Mouse (Mus musculus) kidney, adult 11 months (tissue): ENCODE measurements around the gene Mtus2.
A peak's percentile ranks its signal among the peaks of the same experiment; 100 is the strongest.

ENCODE experiments used
- DNase-seq: peaks from one replicate; pipeline ENCODE4 v3.0.0; 2022

The Mtus2 gene

DNA sequence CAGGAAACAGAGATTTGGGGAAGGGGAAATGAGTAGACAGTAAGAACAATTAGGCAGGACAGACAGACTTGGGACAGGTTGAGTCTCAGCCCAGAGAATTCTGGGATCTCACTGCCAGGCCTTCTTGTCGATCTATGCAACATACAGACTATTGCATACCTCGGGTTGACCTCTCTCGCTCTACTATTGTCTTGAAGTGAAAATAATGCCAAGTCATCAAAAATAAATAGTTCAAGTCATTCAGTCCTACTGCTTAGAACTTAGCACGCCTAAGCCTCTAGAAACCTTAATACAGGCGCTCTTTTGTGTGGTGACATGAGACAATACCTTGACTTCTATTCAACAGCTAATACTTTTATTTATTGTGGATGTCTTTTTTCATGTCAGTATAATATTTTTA lies 265.8 kb downstream of the Mtus2 start:
- DNase-seq, result no peak

DNA sequence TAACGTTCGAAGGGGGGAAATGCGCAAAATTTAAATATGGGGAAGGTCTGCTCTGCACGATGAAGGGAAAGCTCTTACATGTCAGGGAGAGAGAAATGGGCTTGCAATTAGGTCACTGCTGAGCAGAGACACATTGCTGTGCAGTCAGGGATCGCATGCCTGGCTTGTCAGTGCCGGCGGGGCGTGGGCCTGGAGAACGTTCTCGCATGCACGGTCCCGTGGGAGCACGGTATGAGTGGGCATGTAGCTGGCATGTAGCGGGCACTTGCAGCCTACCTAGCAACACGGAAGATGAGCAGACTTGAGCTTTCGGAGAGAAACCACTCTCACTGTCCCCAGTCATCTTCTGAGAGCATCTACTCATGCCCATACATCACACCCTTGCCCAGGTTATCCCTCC lies 266.9 kb downstream of the Mtus2 start:
- no peak for DNase-seq

DNA sequence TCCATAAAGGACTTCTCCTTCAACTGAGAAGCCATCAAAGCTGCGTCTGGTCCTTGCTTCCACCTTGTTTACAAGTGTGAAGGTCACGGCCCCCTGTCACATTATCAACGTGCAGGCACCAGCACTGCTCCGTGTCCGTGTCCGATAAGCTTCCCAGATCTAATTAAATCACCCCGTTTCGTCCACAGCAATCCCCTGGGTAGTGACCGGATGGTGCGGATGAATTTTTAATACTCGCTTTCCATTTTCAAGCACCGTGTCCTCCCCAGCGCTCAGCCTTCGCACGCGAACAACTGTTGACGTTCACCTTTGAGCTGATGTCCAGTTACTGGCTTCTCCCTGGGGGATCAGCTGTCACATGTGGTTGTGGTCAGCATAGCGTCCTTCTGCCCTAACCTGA lies 276.6 kb downstream of the Mtus2 start:
- DNase-seq, result no peak

DNA sequence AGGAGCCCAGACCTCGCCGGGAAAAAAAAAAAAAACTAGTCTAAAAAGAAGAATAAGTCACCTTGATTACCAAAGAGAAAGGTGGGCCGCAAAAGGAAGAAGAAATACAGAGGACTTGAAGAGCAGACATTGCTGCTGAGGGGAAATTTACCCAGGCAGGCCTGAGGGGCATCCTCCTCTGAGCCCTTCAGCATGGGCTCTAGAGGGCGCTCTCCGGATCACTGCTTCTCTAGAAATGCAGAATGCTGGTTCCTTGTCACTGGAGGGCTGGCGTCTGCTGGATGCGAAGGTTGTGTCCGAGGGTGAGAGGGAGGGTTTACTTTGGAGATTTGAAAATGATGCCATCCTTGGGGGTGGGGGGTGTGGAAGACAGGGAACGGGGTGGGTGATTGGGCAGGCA lies 279.5 kb downstream of the Mtus2 start:
- no peak for DNase-seq

DNA sequence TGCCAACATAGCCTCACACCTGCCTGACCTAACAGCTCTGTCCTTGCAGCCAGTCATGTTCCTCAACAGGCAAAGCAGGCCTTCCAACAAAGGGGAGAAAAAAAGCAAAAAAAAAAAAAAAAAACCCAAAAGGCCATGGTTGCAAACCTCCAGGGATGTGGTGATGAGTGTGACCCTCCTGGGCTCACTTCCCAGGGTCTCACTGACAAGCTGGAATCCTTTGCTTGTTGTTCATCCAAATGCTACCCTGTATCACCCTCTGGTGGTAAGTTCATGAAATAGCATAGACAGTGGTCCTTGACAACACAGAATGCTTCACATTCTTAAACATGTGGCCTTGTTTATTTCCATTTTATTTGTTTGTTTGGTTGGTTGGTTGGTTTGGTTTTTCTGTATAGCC lies 281.9 kb downstream of the Mtus2 start:
- DNase-seq, result no peak

DNA sequence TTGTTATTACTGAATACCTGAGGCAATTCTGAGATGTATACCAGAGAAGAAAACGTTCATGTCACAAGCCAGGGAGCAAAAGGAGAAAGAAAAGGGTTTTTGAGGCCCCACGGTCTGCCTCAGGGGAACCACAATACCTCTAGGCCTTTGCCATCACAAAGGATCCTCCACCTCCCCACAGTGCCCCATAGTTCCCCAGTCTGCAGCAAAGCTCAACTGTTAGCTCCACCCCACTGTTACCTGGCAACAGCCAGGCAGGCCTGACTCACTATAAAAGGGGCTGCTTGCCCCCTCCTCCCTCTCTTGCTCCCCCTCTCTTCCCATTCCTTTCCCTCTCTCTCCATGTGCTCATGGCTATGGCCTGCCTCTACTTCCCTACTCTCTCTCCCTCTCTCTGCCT lies 282.6 kb downstream of the Mtus2 start:
- no peak for DNase-seq

DNA sequence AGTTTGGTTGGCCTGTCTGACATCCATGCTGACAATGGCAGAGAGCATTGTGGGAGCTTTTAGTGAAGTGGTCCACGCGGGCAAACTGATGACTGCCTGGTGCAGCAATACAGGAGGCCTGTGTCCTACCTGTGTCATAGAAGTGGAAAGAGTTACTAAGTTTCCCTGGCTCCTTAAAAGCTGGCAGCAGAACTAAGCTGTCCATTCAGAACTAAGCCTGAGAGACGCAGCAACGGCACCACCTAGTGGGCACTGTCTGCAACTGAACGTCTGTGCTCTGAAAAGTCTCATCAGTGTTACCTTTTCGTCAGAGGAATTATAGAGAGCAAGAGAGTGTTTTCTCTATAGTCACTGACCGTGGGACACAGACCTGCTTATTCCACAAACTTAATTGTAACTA lies 284.8 kb downstream of the Mtus2 start:
- peak; percentile 18 for DNase-seq

DNA sequence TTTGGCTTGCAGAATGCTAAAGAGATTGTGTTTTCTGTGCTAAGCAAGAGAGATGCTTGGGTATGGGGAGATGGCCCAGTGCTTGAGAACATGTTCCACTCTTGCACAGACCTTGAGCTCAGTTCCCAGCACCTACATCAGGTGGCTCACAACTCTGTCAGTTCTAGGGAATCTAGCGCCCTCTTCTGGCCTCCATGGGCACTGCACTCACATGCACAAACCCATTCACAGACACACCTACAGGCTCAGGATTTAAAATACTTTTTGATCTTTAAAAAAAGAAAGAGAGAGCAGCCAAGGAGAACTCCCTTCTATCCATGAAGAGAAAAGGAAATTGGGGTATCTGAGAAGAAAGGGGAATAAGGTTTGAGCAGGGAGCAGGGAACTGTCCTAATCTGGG lies 287.4 kb downstream of the Mtus2 start:
- DNase-seq, result no peak

DNA sequence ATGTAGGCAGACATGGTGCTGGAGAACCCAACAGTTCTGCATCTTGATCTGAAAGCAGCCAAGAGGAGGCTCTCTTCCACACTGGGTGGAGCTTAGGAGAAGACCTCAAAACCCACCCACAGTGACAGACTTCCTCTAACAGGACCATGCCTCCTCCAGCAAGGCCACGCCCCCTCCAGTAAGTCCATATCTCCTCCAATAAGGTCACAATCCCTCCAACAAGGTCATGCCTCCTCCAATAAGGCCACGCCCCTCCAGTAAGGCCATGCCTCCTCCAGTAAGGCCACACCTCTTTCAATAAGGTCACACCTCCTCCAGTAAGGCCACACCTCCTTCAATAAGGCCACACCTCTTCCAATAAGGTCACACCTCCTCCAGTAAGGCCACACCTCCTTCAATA lies 288.3 kb downstream of the Mtus2 start:
- DNase-seq, result no peak

DNA sequence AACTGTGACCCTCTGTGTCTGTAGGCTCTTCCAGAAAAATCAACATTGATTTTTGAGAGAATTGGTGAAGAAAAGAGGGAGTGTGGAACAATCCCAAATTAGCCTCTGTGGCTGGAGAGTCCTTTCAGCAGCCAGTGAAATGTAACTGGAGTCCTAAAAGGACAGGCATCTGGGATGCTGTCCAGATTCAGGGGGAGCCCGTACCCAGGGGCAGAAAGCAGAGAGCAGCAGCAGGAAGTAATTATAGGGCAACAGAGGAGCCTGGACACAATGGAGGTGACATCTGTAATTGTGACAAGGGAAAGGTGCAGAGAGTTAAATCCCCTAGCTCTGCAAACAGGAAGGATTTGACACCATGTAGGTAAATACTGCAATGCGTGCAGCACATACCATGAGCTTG lies 291.1 kb downstream of the Mtus2 start:
- no peak for DNase-seq

DNA sequence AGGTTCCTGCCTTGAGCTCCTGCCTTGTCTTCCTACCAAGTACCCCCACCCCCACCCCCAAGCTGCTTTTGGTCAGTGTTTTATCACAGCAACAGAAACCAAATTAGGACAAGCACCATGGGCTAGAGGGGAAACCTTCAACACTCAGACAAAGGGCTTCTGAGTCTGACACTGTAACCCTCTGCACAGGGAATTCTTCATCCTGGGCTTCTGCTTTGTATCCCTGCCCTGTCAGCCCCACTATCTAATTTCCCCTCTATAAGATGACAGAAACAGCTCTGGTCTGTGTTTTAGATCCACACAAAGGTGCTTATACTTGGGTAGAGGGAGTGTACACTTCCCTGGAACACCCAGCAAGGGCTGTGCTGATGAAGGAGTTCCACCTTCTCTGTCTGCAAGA lies 294.7 kb downstream of the Mtus2 start:
- no peak for DNase-seq

DNA sequence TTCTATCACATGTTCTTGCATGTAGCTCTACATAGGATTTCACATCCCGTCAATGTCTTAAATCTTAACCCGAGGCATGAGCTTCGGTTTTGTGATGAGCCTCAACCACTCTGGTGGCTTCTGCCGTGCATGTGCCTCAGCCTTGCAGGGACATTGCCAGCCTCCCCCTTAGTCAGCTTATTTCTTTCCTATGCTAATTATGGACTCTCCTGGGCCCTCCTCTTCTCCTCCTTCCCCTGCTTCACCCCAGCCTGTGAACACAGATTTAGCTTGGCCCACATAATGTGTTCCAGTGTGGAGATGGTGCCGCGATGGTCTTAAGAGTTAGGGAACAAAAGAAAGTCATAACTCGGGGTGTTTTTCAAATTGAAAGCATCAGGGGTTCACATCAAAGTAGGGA lies 304.9 kb downstream of the Mtus2 start:
- no peak for DNase-seq

DNA sequence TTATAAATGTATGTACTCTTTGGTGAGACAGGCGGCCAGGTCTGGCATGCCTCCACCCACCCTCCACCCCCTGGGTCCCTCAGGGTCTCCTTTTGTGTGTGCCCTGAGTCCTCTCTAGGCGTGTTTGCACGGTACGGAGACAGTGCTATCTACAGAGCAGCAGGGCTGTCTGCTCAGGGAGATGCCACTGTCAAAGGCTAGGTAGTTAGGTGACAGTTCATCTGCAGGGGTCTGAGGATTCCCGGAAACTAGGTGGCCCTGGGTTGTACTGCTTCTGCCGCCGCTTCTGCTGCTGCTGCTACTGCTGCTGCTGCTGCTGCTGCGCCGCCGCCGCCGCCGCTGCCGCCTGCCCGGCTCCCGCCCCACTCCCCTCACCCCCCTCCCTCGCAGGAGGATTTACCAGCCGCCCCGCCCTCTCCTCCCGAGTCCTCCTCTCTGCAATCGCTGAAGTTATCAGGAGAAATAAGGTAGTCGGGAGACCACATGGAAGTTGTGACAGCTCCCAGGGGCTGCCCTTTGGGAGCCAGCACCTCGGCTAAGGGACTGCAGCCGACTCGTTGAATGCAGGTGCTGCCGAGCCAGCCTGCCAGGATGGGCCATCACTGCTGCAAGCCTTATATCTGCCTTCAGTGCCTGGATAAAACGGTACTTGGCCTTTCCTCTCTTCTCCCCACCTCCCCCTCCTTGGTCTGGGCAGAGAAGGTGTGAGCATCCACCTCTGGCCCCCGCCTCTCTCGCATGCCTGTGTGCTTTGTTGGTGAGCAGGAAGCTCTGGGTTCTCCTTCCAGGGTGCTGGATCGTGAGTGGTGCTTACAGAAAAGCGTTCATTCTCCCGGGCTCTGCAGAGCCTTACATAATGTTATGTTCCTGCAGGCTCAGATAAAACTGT lies 307.9 kb downstream of the Mtus2 start:
- DNase-seq, result no peak

DNA sequence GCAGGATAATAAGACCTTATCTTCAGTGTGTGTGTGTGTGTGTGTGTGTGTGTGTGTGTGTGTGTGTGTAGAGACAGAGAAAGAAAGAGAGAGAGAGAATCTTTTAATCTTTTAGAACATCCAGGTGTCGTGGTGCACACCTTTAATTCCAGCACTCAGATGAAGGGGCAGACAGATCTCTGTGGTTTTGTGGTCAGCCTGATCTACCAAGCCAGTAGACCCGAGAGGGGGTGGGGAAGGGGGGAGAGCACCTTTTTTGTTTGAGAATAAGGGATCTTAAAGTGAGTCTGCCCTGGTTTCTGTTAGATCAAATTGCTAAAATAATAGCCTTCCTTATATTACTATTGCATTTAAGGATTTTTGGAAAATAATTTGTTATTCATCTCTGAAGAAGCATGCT lies 309.7 kb downstream of the Mtus2 start:
- DNase-seq, result no peak

DNA sequence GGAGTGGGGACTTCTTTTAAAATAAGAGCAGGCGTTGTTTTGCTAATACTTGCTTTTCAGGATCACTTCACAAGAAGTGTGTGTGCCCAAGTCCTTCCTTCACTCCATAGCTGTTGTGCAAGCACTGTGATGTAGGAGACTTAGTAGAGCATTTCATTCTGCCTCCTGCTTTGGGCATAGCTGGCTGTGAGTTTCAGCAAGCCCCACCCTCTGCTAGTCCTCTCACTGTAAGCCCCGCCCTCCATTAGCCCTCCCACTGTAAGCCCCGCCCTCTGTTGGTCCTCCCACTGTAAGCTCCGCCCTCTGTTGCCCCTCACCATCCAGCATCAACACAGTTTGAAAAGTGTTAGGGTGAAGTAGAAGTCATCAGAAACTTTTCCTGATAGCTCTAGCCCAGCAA lies 310.3 kb downstream of the Mtus2 start:
- no peak for DNase-seq

DNA sequence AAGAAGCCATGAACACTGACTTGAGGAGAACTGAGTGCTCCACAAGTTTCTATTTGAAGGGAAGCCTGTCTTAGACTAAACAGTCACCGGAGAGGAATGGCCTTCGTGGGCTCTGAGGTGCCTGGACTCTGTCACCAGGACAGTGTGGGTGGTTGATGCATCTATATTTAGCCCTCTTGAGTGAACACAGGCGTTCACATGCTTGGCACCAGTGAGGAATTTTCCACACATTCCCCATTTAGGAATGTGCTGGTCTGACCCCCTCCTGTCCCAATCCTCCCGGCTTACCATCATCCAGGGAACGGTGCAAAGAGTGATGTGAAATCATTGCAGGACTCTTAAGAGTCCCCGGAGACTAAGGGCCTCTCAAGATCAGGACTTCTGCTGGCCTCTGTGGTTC lies 314.9 kb downstream of the Mtus2 start:
- no peak for DNase-seq

DNA sequence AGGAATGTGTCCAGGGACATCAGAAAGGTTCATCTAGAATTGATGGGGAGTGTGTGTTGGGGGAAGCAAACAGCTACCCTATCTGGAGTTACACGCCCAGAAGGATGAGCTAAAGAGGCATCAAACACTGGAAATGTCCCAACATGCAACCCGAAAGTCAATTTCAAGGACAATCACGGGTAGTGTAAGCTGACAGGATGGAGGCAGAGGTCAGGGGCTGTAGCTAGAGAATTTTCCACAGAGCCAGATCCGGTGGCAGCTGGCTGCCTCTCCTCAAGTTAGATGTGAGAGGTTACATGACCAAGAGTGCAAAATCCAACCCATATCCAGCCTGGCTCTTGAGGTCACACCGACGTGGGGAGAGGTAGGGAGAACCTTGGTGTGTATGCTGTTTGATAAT lies 315.7 kb downstream of the Mtus2 start:
- no peak for DNase-seq

DNA sequence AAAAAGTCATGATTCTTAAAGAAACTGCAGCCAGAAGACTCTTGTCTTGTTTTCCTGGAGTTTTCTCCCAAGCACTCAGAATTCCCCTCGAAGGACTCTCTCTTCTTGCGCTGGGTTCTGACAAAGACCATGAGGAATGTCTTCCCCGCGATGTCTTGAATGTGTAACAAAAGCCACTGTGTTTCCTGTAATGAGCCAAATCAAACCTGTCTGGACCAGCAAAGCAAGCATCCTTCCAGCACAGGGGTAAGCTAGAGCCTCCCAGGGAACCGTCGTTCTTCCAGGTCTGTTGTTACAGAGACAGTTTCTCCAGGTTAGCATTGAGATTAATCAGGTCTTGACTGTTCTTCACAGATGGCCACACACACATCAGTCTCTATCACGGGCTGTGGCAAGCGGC lies 321.1 kb downstream of the Mtus2 start:
- DNase-seq, result no peak

DNA sequence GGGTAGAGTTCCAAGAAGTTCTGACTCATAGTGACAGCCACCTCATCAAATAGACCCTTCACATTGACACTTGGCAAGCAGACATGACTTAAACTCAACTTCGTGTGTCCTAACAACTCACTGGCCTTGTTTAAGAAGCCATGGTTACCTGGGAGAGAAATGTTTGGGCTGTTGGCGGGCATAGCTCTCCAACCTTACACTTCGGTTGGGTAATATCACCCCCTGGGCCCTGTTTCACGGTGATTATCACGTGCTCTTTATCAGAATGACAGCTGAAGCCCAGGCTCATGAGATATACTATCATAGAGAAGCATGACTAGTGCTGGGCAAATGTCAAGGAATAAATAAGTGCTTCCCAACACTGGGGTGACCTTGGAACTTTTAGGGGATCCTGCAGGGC lies 323.2 kb downstream of the Mtus2 start:
- no peak for DNase-seq

DNA sequence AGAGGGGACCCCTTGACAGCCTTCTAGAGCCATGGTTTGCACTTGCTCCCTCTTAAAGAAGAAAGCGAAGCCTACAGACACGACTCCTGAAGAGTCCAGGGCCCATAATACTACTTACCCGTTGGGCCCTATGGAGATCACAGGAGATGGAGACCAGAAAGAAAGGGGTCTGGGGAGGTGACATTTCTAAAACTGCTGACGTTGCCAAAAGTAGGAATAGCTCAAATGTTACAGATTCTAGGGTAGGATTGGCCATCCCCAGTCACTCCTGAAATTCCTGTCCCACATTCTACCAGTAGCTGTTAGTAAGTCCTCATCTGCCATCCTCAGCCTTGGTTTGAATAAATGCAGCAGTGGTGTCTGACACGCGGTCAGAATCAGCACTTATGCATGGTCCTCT lies 325.0 kb downstream of the Mtus2 start:
- DNase-seq, result no peak

DNA sequence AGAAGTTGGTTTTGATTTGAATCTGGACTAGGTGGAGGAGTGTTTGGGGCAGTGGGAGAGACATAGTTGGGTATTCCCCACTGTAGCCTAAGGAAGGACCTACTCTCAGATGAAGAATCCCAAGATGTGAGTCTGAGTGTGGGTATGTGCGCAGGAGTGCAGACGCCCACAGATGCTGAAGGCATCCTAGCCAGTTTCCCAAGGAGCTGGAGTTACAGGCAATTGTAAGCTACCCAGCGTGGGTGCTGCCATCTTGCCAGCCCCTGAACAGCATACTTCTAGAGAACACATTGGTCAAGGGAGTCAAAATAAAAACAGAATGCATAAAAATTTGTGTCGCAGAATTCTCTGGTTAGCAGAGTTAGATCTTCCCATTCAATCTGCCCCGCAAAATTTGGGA lies 325.5 kb downstream of the Mtus2 start:
- DNase-seq, result no peak

DNA sequence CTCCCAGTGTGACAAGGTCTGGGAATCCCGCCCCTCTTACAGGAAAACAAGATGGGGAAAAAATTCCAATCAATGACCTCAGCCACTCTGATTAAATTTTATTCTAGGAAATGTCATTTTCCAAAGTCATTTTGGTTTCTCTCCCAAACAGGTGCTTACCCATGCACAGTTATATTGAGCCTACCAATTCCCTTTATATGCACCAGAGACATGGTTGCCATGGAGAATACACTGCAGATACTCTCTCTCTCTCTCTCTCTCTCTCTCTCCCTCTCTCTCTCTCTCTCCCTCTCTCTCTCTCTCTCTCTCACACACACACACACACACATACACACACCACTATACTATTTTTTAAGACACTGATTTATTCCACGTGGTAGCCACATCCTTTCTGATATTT lies 326.1 kb downstream of the Mtus2 start:
- no peak for DNase-seq

DNA sequence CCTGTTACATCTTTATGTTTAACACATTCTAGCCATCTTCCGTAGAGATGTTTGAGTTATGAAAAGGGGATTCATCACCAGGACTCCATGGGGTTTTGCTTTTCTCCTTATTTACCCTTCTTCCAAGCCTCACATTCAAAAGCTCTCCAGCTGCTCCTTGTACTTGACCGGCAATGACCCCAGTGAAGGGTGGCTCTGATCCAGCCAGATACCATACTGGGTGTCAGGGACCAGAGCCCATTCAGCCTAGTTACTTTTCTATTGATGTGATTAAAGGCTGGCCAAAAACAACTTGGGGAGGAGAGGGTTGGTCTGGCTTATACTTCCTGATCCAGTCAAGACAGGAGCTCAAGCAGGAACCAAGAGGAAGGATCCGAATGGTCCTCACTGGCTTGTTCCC lies 326.5 kb downstream of the Mtus2 start:
- DNase-seq, result no peak

DNA sequence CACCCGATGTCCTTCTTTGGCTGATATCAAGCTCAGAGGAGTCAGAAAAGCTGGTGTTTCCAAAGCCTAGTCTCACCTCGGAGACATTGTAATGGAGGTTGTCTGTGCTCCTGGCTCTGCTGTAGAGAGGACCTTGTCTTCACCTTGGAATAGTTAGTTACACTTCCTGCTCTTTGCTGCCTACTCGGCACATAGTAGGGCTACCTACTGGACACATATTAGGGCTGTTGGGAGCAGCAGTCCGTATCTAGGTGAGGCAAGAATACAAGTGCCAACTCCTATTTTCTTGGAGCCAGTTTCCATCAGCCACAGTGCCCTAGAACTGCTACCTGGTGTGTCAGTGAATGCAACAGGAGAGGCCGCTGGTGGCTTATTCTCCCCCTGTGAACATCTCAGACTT lies 330.4 kb downstream of the Mtus2 start:
- DNase-seq, result no peak

DNA sequence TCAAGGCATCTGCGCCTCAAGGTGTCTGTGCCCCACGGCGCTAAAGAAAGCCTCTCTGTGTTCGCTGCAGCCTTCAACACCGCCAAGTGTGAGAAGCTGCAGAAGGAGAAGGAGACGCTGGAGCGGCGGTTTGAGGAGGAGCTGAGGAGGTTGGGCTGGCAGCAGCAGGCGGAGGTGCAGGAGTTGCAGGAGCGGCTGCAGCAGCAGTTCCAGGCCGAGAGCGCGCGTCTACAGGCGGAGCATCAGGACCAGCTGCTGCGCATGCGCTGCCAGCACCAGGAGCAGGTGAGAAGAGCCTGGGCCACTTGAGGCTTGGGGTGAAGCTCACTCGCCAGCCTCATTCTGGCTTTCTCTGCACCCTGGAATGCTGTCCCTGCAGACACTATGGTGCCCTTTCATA lies 331.7 kb downstream of the Mtus2 start:
- no peak for DNase-seq
